Mouse (Mus musculus) intestine, postnatal 0 days (tissue): Measurements from ENCODE around the gene Bmp2k. TPM values are rescaled to one million over a fixed set of nuclear protein-coding genes. Genes with fewer than 3 reads are reported as not detected.
"Not testable (repeated sequence)": the region's sequence is repeated elsewhere in the genome, so short reads cannot be mapped to it uniquely, and the experiment has no call there.

Experiments
- ATAC-seq: fragments of 200-750 bp; cut with Nextera tagmentation; 2 replicates; pipeline ENCODE4 v1.8.0; 2017; ENCODE audit warnings: mild to moderate bottlenecking, moderate TSS enrichment, moderate library complexity
- H3K27ac ChIP-seq: fragments of 300-500 bp; sonication (generic); 2 replicates; pipeline ENCODE4 v1.5.1; 2014; ENCODE audit warnings: mild to moderate bottlenecking, low read depth, low read length, moderate library complexity
- H3K27me3 ChIP-seq: fragments of 300-500 bp; sonication (generic); replicated peaks from 2 replicates; pipeline ENCODE4 v1.6.1; 2014; ENCODE audit warnings: low read length, mixed read lengths; ENCODE audit not compliant: control insufficient read depth, insufficient read depth
- H3K36me3 ChIP-seq: fragments of 300-500 bp; sonication (generic); 2 replicates; pipeline ENCODE4 v1.6.1; 2014; ENCODE audit warnings: mild to moderate bottlenecking, moderate library complexity; ENCODE audit not compliant: control insufficient read depth, insufficient read depth
- H3K4me1 ChIP-seq: fragments of 300-500 bp; sonication (generic); replicated peaks from 2 replicates; pipeline ENCODE4 v1.6.1; 2014; ENCODE audit warnings: antibody characterized with exemption, low read length, mixed read lengths; ENCODE audit not compliant: control insufficient read depth, insufficient read depth
- H3K4me2 ChIP-seq: fragments of 300-500 bp; sonication (generic); replicated peaks from 2 replicates; pipeline ENCODE4 v1.6.1; 2014; ENCODE audit warnings: low read depth, mild to moderate bottlenecking, moderate library complexity
- H3K4me3 ChIP-seq: fragments of 300-500 bp; sonication (generic); 2 replicates; pipeline ENCODE4 v1.5.1; 2014; ENCODE audit warnings: low read depth, low read length
- H3K9ac ChIP-seq: fragments of 300-500 bp; sonication (generic); 2 replicates; pipeline ENCODE4 v1.6.1; 2014; ENCODE audit warnings: mild to moderate bottlenecking, low read depth, low read length
- H3K9me3 ChIP-seq: fragments of 300-500 bp; sonication (generic); 2 replicates; pipeline ENCODE4 v1.6.1; 2016; ENCODE audit warnings: mixed run types; ENCODE audit not compliant: control insufficient read depth
- CTCF ChIP-seq: sonication (generic); IDR thresholded peaks from 2 replicates; pipeline ENCODE4 v1.5.1; 2016; ENCODE audit warnings: low read depth, mild to moderate bottlenecking, control low read depth, antibody characterized with exemption, moderate library complexity
- WGBS: fragments of 180-500 bp; shearing (Covaris S2); extraction: QIAGEN DNeasy Blood & Tissue Kit; methylation state at CpG from one replicate; pipeline ENCODE4 v1.1.7; 2014; 5-methylcytosine and 5-hydroxymethylcytosine counted together
- polyA plus RNA-seq: library from polyadenylated mRNA; unstranded; fragments of >200 nt; fragmentation: Nextera tagmentation; extraction: Ambion mirVana; gene quantifications from 2 replicates; pipeline ENCODE4 v1.2.1, GENCODE M21; 2015

Bmp2k gene
- polyA plus RNA-seq, 1 experiment from 2014 or later: 21.2 TPM

- Histone ChIP-seq H3K36me3 (peaks cover 7% of the 10 kb centered on the region; the same call in 1 of the 2 replicates), H3K27me3 (no peaks in the 10 kb centered on the region), H3K27ac (no peak overlapping the region), H3K9ac (no peak overlapping the region), H3K4me2 (no peak overlapping the region), H3K4me1 (peaks cover 8% of the 10 kb centered on the region), H3K9me3 (no peaks in the 10 kb centered on the region), H3K4me3 (no peak overlapping the region)
- 56% methylated on average over 6 of the region's 6 CpGs for WGBS
- ATAC-seq: peak; percentile 40
- TF ChIP-seq CTCF: no peak
Observed at GRCm38 (mm10) chr5:97025650-97026049, 28.2 kb downstream of the Bmp2k start.

- no peak for TF ChIP-seq CTCF
- Histone ChIP-seq H3K4me2 (no peak overlapping the region), H3K4me3 (no peak overlapping the region), H3K27ac (no peak overlapping the region), H3K9ac (no peak overlapping the region), H3K9me3 (no peaks in the 10 kb centered on the region), H3K36me3 (peaks cover 7% of the 10 kb centered on the region; the same call in 1 of the 2 replicates), H3K4me1 (peaks cover 5% of the 10 kb centered on the region; the same call in 1 of the 2 replicates), H3K27me3 (no peaks in the 10 kb centered on the region)
- no peak for ATAC-seq
- 88% methylated on average over 8 of the region's 8 CpGs for WGBS
Observed at GRCm38 (mm10) chr5:97028004-97028403, 30.5 kb downstream of the Bmp2k start.

DNA sequence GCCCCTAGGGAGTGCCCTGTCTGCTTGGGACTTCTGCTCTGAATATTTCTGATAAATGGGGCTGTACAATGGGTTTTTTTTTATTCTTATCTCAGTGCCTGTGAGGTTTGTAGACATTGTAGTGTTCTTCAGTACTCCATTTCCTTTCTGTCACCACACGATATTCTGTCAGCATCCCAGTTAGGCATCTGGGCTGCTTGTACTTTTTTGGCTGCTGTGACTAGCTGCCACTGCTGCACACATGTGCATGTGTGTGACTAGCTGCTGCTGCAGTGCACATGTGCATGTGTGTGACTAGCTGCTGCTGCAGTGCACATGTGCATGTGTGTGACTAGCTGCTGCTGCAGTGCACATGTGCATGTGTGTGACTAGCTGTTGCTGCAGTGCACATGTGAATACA lies 31.4 kb downstream of the Bmp2k start:
- not testable (repeated sequence) for H3K4me3 ChIP-seq, H3K9me3 ChIP-seq, H3K36me3 ChIP-seq, H3K4me1 ChIP-seq, ATAC-seq, H3K27ac ChIP-seq, H3K4me2 ChIP-seq, H3K27me3 ChIP-seq, H3K9ac ChIP-seq
- 45% methylated on average over 1 of the region's 1 CpGs for WGBS

DNA sequence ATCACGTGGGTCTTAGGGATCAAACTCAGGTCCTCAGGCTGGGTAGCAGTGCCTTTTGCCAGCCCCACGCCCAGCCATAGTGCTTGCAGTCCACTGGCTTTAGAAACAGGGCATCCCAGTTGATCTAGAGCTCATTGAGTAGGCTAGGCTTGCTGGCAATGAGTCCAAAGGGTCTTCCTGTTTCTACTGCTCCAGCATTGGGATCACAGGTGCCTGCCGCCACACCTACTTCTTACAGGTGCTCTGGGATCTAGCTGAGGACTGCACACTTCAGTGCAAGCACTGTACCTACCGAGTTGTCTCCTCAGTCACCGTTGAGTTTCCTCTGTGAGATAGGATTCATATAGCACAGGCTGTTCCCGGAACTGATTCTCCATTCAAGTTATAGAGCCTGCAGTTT lies 34.3 kb downstream of the Bmp2k start:
- WGBS: 56% methylated on average over 6 of the region's 6 CpGs
- Histone ChIP-seq H3K4me1 (no peaks in the 10 kb centered on the region), H3K27me3 (no peaks in the 10 kb centered on the region), H3K9me3 (no peaks in the 10 kb centered on the region), H3K4me3 (no peak overlapping the region), H3K4me2 (no peak overlapping the region), H3K36me3 (peaks cover 12% of the 10 kb centered on the region; the same call in 1 of the 2 replicates), H3K9ac (no peak overlapping the region), H3K27ac (0 out of 2 replicates have a peak overlapping the region, but pooled peaks have one; percentile 11)
- peak; percentile 79 for ATAC-seq
- no peak for TF ChIP-seq CTCF

DNA sequence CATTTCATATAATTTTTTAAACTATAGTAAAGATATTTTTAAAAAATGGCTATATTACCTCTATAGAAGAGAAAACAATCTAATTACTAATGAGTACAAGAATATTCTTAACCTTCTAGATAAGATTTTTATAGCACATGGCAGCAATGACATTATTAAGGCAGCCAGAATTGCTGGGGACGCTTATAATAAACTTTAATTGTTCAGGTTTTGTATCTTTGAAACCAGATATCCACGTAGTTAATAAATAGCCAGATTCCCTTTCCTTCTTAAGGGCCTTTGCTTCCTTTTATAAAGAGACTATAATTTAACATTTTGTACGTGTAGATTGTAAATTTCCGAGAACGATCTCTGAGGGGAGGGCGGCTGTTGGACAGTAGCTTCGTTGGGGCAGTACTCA lies 47.8 kb downstream of the Bmp2k start:
- Histone ChIP-seq H3K27ac (no peak overlapping the region), H3K36me3 (peaks cover 25% of the 10 kb centered on the region), H3K9me3 (no peaks in the 10 kb centered on the region), H3K9ac (no peak overlapping the region), H3K4me3 (no peak overlapping the region), H3K4me2 (no peak overlapping the region; the same call in 1 of the 2 replicates), H3K27me3 (no peaks in the 10 kb centered on the region), H3K4me1 (peaks cover 2% of the 10 kb centered on the region; the same call in 1 of the 2 replicates)
- TF ChIP-seq CTCF: no peak
- ATAC-seq: no peak; the same call in 1 of the 2 replicates
- WGBS: 50% methylated on average over 7 of the region's 7 CpGs

GRCm38 (mm10) chr5:97046680-97047079 lies 49.2 kb downstream of the Bmp2k start:
- TF ChIP-seq CTCF: no peak
- Histone ChIP-seq H3K36me3 (peaks cover 21% of the 10 kb centered on the region; the same call in 1 of the 2 replicates), H3K4me3 (no peak overlapping the region), H3K4me1 (peaks cover 2% of the 10 kb centered on the region; the same call in 1 of the 2 replicates), H3K9ac (no peak overlapping the region), H3K27me3 (no peaks in the 10 kb centered on the region), H3K9me3 (no peaks in the 10 kb centered on the region), H3K4me2 (no peak overlapping the region), H3K27ac (no peak overlapping the region)
- WGBS: 72% methylated on average over 10 of the region's 10 CpGs
- 0 out of 2 replicates have a peak, but pooled peaks have one; percentile 53 for ATAC-seq

- Histone ChIP-seq H3K4me3 (no peak overlapping the region), H3K9ac (no peak overlapping the region), H3K27me3 (no peaks in the 10 kb centered on the region), H3K27ac (no peak overlapping the region), H3K36me3 (peaks cover 30% of the 10 kb centered on the region; the same call in 1 of the 2 replicates), H3K4me1 (peaks cover 2% of the 10 kb centered on the region; the same call in 1 of the 2 replicates), H3K4me2 (no peak overlapping the region), H3K9me3 (no peaks in the 10 kb centered on the region)
- WGBS: 94% methylated on average over 5 of the region's 5 CpGs
- ATAC-seq: no peak
- no peak for TF ChIP-seq CTCF
Observed at GRCm38 (mm10) chr5:97048905-97049304, 51.4 kb downstream of the Bmp2k start.
